Mouse (Mus musculus) central nervous system, embryonic 18 days (tissue): ENCODE data around the gene Phactr4. TPM values are rescaled to one million over a fixed set of nuclear protein-coding genes. Genes with fewer than 3 reads are reported as not detected.

Experiments
- polyA plus RNA-seq: library from polyadenylated mRNA; depleted of rRNA; stranded (reverse); fragments of >200 nt; gene quantifications from 2 replicates; pipeline ENCODE4 v1.2.3, GENCODE M21; 2012; rRNA removed

The Phactr4 gene
- polyA plus RNA-seq, result 7.2 and 7.6 TPM in 2 replicates

DNA sequence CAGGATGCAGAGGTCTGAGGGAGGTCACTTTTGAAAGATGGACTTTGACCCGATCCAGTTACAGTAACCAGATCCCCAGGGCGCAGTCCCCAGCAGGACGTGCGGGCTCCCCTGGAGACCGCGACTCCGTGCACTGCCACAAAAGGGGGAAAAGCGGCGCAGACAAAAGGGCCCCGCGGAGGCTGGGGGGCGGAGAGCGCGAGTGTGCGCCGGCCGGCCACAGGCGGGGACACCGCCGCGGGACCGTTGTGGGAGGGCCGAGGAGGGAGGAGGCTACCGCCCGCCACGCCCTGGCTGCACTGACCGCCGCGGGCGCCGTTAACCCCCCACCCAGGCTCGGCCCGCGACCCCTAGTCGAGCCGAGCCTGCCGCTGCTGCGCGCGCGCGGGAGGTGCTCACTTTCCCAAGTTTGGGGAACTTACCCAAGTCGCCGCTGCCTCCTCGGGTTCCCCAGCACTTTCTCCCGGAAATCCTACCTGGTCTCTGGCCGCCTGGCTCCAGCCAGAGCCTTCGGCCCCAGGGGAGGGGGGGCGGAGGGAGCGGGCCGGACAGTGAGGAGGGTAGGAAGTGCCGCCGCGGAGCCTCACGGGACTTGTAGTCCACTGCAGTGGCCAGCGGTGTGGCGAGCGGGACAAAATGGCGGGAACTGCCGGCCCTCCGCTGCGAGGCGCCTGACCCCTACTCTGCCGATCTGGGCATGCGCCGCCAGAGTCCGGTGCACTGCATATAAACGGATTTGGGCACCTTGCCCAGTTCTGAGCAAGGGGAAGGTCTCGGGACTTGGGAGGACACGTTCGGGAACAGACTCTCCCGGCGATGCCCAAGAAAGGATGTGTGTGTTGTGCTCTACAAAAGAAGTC lies at the start of gene Phactr4:
Gene Phactr4 (minus strand): TSS at position 567 of the 860 bp plus-strand sequence.

DNA sequence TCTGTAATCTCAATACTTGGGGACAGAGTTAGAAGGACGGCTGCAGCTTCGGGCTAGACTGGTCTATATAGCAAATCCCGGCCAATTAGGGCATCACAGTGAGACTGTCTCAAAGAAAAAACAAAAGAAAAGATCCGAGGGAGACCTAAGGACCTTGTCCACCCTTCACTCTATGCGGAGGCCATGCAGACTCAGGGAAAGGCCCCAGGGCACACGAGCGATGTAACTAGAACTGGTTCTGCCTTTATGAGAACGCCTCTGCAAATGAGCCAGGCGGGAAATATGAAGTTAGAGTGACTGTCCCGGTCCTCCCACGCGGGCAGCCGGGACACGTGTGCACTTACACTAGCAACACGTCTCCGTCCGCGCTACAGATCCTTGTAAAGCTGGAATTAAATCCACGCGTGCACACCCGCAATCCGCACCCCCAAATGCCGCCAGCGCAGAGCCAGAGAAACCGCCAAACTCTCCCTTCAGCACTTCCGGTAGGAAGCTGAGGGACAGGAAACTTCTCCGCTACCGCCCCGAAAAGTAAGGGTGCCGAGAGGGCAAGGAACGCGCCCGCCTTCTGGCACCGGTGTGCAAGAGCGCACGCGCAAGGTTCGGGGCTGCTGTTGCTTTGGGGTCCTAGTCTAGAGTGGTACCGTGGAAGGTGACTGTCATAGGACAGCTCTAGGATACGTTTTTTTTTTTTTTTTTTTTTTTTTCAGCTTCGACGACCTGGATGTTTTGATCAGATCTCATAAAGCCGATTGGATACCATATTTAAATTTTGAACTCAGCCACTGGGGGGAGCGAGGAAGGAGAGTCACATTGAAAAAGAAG lies 41.4 kb upstream of the Phactr4 start, which contains the start of gene Med18:
Gene Med18 (minus strand): TSS at position 492 of the 825 bp plus-strand sequence.

DNA sequence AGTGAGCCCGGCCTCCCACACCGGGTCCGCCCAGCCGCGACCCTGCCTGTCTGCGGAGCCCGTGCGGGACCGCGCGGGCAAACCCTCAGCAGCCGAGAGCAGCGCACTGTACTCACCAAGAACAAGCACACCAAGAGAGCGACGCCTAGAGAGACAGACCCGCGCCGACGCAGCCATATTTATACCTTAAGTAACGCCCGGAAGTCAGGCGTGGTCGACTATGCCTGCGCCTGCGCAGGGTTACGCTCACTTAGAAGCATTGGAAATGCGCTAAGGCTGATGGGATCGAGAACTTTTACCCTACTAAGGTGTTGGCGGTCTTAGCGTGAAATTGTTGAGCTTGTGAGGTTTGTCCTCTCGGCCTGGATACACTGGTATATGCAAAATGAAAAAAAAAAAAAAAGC lies 68.8 kb downstream of the Phactr4 start, which contains the start of gene Rcc1:
Gene Rcc1 (minus strand): TSS at position 125 of the 405 bp plus-strand sequence.

GRCm38 (mm10) chr4:132329115-132329834 lies 93.0 kb downstream of the Phactr4 start, which contains the start of gene Trnau1ap:
Trnau1ap (minus strand) TSS chr4:132329538.

Other genes starting within 250 kb of the Phactr4 start
- gene Ythdf2, start 210.2 kb downstream of the Phactr4 start, polyA plus RNA-seq, result 38.0 TPM in 2 replicates
- 26.1 and 27.9 TPM in 2 replicates for gene Gmeb1, start 160.9 kb downstream of the Phactr4 start, polyA plus RNA-seq
- 24.1 and 24.3 TPM in 2 replicates for gene Taf12, start 148.1 kb downstream of the Phactr4 start, polyA plus RNA-seq
- gene Rab42, start 119.1 kb downstream of the Phactr4 start, polyA plus RNA-seq, result 2.0 TPM in 2 replicates
- 25.1 and 25.8 TPM in 2 replicates for gene Trnau1ap, start 93.0 kb downstream of the Phactr4 start, polyA plus RNA-seq
- 14.2 and 15.0 TPM in 2 replicates for gene Rcc1, start 68.9 kb downstream of the Phactr4 start, polyA plus RNA-seq
- gene Med18, start 41.4 kb upstream of the Phactr4 start, polyA plus RNA-seq, result 5.1 and 5.5 TPM in 2 replicates
- 4.8 and 5.4 TPM in 2 replicates for gene Sesn2, start 88.0 kb upstream of the Phactr4 start, polyA plus RNA-seq
- 1,218 and 1,264 TPM in 2 replicates for gene Atpif1, start 111.2 kb upstream of the Phactr4 start, polyA plus RNA-seq
- gene Dnajc8, start 113.1 kb upstream of the Phactr4 start, polyA plus RNA-seq, result 111 and 118 TPM in 2 replicates
- gene Ptafr, start 141.6 kb upstream of the Phactr4 start, polyA plus RNA-seq, result 0.32 and 0.35 TPM in 2 replicates
- 23.3 and 24.0 TPM in 2 replicates for gene Eya3, start 216.5 kb upstream of the Phactr4 start, polyA plus RNA-seq